Mouse (Mus musculus) MEL (cell line): ENCODE results near the gene 1700018F24Rik. TPM values are rescaled to one million over a fixed set of nuclear protein-coding genes. Genes with fewer than 3 reads are reported as not detected.
"Not testable (repeated sequence)": the region's sequence is repeated elsewhere in the genome, so short reads cannot be mapped to it uniquely, and the experiment has no call there.

Experiments
- DNase-seq: peaks from one replicate; pipeline ENCODE4 v3.0.0; 2011; ENCODE audit warnings: low read depth, low spot score
- H3K27ac ChIP-seq: 2 replicates; pipeline ENCODE4 v1.5.1; 2012; ENCODE audit warnings: low read depth, mild to moderate bottlenecking, control low read depth, low read length, moderate library complexity; ENCODE audit not compliant: control insufficient read depth
- H3K27me3 ChIP-seq, 2 experiments: fragments of 150-350 bp in 1 of 2; sonication (generic) in 1 of 2; 2 replicates each; pipeline ENCODE4 v1.6.1; 2012; ENCODE audit warnings: low read length in 2 of 2, mild to moderate bottlenecking in 2 of 2, improper control_type of control experiment in 1 of 2, moderate library complexity in 1 of 2; ENCODE audit not compliant: insufficient read depth in 2 of 2, control insufficient read depth in 1 of 2
- H3K36me3 ChIP-seq, 2 experiments: 2 replicates each; pipeline ENCODE4 v1.6.1; 2012 to 2014; ENCODE audit warnings: low read length in 2 of 2, improper control_type of control experiment in 1 of 2, inconsistent platforms in 1 of 2, mild to moderate bottlenecking in 1 of 2; ENCODE audit not compliant: insufficient read depth in 2 of 2, control insufficient read depth in 1 of 2
- H3K4me1 ChIP-seq, 2 experiments: fragments of 150-350 bp in 1 of 2; sonication (generic) in 1 of 2; 2 replicates each; pipeline ENCODE4 v1.6.1; 2012; ENCODE audit warnings: low read length in 2 of 2, improper control_type of control experiment in 1 of 2, mild to moderate bottlenecking in 1 of 2; ENCODE audit not compliant: insufficient read depth in 2 of 2, control insufficient read depth in 1 of 2
- H3K4me3 ChIP-seq, 2 experiments: fragments of 150-350 bp in 1 of 2; sonication (generic) in 1 of 2; 2 replicates each; pipeline ENCODE4 v1.5.1; 2012; ENCODE audit warnings: low read depth in 2 of 2, low read length in 2 of 2, mild to moderate bottlenecking in 2 of 2, moderate library complexity in 2 of 2, control low read depth in 1 of 2, improper control_type of control experiment in 1 of 2; ENCODE audit not compliant: control insufficient read depth in 1 of 2, insufficient read depth in 1 of 2
- H3K79me2 ChIP-seq: 2 replicates; pipeline ENCODE4 v1.6.1; 2012; ENCODE audit warnings: mild to moderate bottlenecking, low read length, moderate library complexity; ENCODE audit not compliant: control insufficient read depth, poor library complexity, insufficient read depth
- H3K9ac ChIP-seq: 2 replicates; pipeline ENCODE4 v1.6.1; 2012; ENCODE audit warnings: low read depth, mild to moderate bottlenecking, control low read depth, low read length, moderate library complexity; ENCODE audit not compliant: control insufficient read depth, poor library complexity, severe bottlenecking
- H3K9me3 ChIP-seq: fragments of 150-350 bp; sonication (generic); replicated peaks from 2 replicates; pipeline ENCODE4 v1.6.1; 2012; ENCODE audit warnings: mild to moderate bottlenecking, low read length, improper control_type of control experiment, moderate library complexity; ENCODE audit not compliant: insufficient read depth
- CTCF ChIP-seq, 3 experiments: IDR thresholded peaks in 2 of 3; conservative IDR thresholded peaks in 1 of 3; 2 replicates each; pipeline ENCODE4 v1.5.1; 2011 to 2012; ENCODE audit warnings: low read length in 3 of 3, low read depth in 2 of 3, mild to moderate bottlenecking in 2 of 3, improper control_type of control experiment in 1 of 3, inconsistent platforms in 1 of 3, mixed read lengths in 1 of 3, moderate library complexity in 1 of 3; ENCODE audit not compliant: control insufficient read depth in 1 of 3, insufficient read depth in 1 of 3, poor library complexity in 1 of 3, severe bottlenecking in 1 of 3
- EP300 ChIP-seq, 2 experiments: IDR thresholded peaks; 2 replicates each; pipeline ENCODE4 v1.6.1; 2011; ENCODE audit warnings: improper control_type of control experiment in 2 of 2, low read length in 2 of 2, low read depth in 1 of 2, mild to moderate bottlenecking in 1 of 2
- ETS1 ChIP-seq: IDR thresholded peaks from 2 replicates; pipeline ENCODE4 v1.6.1; 2012; ENCODE audit warnings: low read depth, mild to moderate bottlenecking, inconsistent platforms, low read length, improper control_type of control experiment, moderate library complexity
- GATA1 ChIP-seq: IDR thresholded peaks from 2 replicates; pipeline ENCODE4 v1.6.1; 2011; ENCODE audit warnings: low read depth, low read length, improper control_type of control experiment
- KAT2A ChIP-seq: conservative IDR thresholded peaks from 2 replicates; pipeline ENCODE4 v1.6.1; 2012; ENCODE audit warnings: low read depth, low read length, improper control_type of control experiment, inconsistent platforms
- MXI1 ChIP-seq: IDR thresholded peaks from 2 replicates; pipeline ENCODE4 v1.6.1; 2011; ENCODE audit warnings: mild to moderate bottlenecking, low read depth, low read length, improper control_type of control experiment
- MYC ChIP-seq: IDR thresholded peaks from 2 replicates; pipeline ENCODE4 v1.6.1; 2011; ENCODE audit warnings: low read depth, mild to moderate bottlenecking, low read length, improper control_type of control experiment, moderate library complexity
- RAD21 ChIP-seq: IDR thresholded peaks from 2 replicates; pipeline ENCODE4 v1.6.1; 2011; ENCODE audit warnings: mild to moderate bottlenecking, low read depth, low read length, improper control_type of control experiment
- SIN3A ChIP-seq: IDR thresholded peaks from 2 replicates; pipeline ENCODE4 v1.6.1; 2012; ENCODE audit warnings: low read length, improper control_type of control experiment, inconsistent platforms
- SMC3 ChIP-seq: IDR thresholded peaks from 2 replicates; pipeline ENCODE4 v1.6.1; 2011; ENCODE audit warnings: low read depth, low read length, improper control_type of control experiment
- TCF12 ChIP-seq: IDR thresholded peaks from 2 replicates; pipeline ENCODE4 v1.6.1; 2014; ENCODE audit warnings: low read depth, mild to moderate bottlenecking, inconsistent platforms, low read length, improper control_type of control experiment, moderate library complexity
- USF1 ChIP-seq: IDR thresholded peaks from 2 replicates; pipeline ENCODE4 v1.6.1; 2014; ENCODE audit warnings: low read depth, mild to moderate bottlenecking, inconsistent platforms, low read length, improper control_type of control experiment, moderate library complexity
- ZC3H11A ChIP-seq: IDR thresholded peaks from 2 replicates; pipeline ENCODE4 v1.6.1; 2012; ENCODE audit warnings: low read depth, mild to moderate bottlenecking, inconsistent platforms, low read length, improper control_type of control experiment
- polyA plus RNA-seq, 2 experiments: library from polyadenylated mRNA; stranded (reverse) in 1 of 2; unstranded in 1 of 2; fragments of >175 nt in 1 of 2; fragments of >200 nt in 1 of 2; gene quantifications; 2 replicates each; pipeline versions ENCODE4 v1.2.1 to v1.2.4; 2012; ENCODE audit warnings: low replicate concordance in 2 of 2, low read depth in 1 of 2; ENCODE audit not compliant: insufficient read length in 2 of 2, insufficient read depth in 1 of 2, missing spikeins in 1 of 2
- total RNA-seq: library from RNA; depleted of rRNA; stranded (reverse); fragments of 300-350 nt; gene quantifications from 2 replicates; pipeline ENCODE4 v1.2.3, GENCODE M21; 2012

Gene 1700018F24Rik
- total and polyA plus RNA-seq, 3 experiments: not detected

DNA sequence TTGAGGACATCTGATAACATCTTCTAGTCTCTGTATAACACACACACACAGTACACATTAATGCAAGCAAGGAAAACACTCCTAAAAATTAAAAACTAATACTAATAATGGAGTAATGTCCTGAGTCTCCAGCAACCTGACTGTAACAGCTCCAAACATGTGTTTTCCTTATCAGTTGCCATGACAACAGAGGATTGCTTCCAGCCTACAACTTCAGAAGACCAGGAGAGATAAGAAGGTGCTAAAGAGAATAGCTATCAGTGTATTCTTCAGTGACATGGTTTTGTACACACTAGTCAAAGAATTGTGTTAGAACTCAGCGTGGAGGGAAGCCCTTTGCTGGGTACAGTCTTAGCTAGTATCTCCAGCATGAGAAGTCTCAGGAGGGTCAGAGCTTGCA is 22.1 kb upstream of the 1700018F24Rik start:
- not testable (repeated sequence) for H3K79me2 ChIP-seq, H3K27ac ChIP-seq, H3K4me3 ChIP-seq, H3K4me1 ChIP-seq, H3K9me3 ChIP-seq, H3K36me3 ChIP-seq, H3K9ac ChIP-seq, H3K27me3 ChIP-seq
- TF ChIP-seq MXI1: peak; percentile 65
- peak; percentile 68 for TF ChIP-seq SIN3A
- peak; percentile 76 for TF ChIP-seq GATA1
- TF ChIP-seq ETS1: peak; percentile 54; the same call in 1 of the 2 replicates
- 0 out of 2 replicates have a peak, but pooled peaks have one; percentile 25 for TF ChIP-seq TCF12
- peak in 1 of 2 experiments; percentile 26; a peak in 1 of 4 replicates for TF ChIP-seq EP300 (IDR thresholded peaks at IDR 0.05; ENCODE audit: low read depth in 1 of 2, low read length in 2 of 2)
- peak; percentile 77 for DNase-seq

DNA sequence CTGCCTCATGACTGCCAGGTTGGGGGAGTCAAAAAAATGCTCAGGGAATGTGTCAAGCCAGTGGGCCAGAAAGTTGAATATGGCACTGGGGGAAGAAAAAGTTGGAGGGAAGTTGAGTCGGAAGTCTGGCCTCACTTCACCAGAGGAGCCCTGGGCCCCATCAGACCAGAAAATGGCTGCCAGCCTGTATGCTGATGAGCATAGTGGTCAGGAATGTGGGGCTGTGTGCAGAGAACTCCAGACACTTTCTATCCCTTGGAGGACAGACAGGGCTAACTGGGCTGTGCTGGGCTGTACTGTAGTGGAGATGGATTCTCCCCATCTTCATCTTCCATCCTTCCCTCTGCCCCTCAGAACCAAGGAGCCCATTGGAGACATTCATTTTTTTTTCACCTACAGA is 12.3 kb upstream of the 1700018F24Rik start:
- not testable (repeated sequence) for DNase-seq

DNA sequence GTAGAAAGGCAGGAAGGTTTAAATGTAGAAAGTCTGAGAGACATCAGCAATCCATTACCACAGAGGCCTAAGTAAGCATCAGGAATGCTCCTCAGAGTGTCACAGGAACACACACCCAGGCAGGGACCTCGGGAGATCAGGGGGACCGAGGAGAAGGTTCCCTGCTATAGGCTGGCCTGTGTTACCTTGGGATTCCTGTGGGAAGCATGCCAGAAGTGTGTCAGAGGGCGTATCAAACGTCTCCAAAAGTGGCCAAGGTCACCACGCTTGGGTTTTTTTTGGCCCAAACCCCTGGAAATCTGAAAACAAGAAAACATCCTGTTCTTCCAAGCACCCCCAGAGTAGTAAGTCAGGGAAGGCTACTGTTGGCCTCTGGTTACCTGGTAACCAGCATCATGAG is 10.4 kb upstream of the 1700018F24Rik start, which contains the start of gene Gm4871:
Gene Gm4871 (minus strand): TSS at position 364 of the 400 bp plus-strand sequence.
- H3K9ac ChIP-seq, H3K36me3 ChIP-seq, H3K4me1 ChIP-seq, H3K4me3 ChIP-seq, H3K27ac ChIP-seq, H3K79me2 ChIP-seq, DNase-seq, H3K9me3 ChIP-seq, H3K27me3 ChIP-seq: not testable (repeated sequence)

More for the DNA sequence above, 12.3 kb upstream of the 1700018F24Rik start:
- not testable (repeated sequence) for H3K4me1 ChIP-seq, H3K79me2 ChIP-seq, H3K27me3 ChIP-seq, H3K9ac ChIP-seq, H3K9me3 ChIP-seq, H3K36me3 ChIP-seq, H3K27ac ChIP-seq, H3K4me3 ChIP-seq

DNA sequence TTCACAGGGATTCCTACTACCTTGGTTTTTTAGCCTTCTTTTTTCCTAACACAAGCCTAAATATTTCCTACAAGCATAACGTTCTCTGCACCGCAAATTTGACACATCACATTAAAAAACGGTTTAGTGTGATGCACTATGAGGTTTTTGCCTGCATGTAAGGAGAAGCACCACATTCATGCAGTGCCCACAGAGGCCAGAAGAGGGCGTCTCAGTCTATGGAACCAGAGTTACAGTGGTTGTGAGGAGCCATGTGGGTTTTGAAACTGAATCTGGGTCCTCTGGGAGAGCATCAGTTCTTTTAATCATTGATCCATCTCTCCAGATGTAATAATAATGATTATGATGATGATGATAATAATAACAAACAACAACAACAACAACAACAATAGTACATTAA is 1.2 kb upstream of the 1700018F24Rik start:
- DNase-seq: peak; percentile 78
- no peaks in the 10 kb centered on the region for H3K36me3 ChIP-seq
- H3K9ac ChIP-seq: no peak overlapping the region
- H3K4me1 ChIP-seq: no peaks in the 10 kb centered on the region
- no peaks in the 10 kb centered on the region for H3K79me2 ChIP-seq
- H3K4me3 ChIP-seq: no peak overlapping the region
- no peaks in the 10 kb centered on the region for H3K9me3 ChIP-seq
- H3K27me3 ChIP-seq: no peaks in the 10 kb centered on the region
- no peak overlapping the region for H3K27ac ChIP-seq
- TF ChIP-seq RAD21 (peak; percentile 72), CTCF (IDR thresholded peaks at IDR 0.05 in 2 of 3, conservative IDR thresholded peaks at IDR 0.05 in 1 of 3; ENCODE audit: control insufficient read depth in 1 of 3, insufficient read depth in 1 of 3, low read depth in 2 of 3, low read length in 3 of 3, poor library complexity in 1 of 3, severe bottlenecking in 1 of 3) (peak; percentile 80 to 85 (median 83)), SMC3 (peak; percentile 86), USF1 (no peak), ZC3H11A (peak; percentile 69), KAT2A (no peak), MYC (peak; percentile 64; the same call in 1 of the 2 replicates)
